Mouse (Mus musculus): ENCODE results near the gene Nudcd3. TPM values are rescaled to one million over a fixed set of nuclear protein-coding genes. Genes with fewer than 3 reads are reported as not detected.

Nudcd3 gene
- polyA plus RNA-seq, 1 experiment from 2014 or later = 80.2 TPM

DNA sequence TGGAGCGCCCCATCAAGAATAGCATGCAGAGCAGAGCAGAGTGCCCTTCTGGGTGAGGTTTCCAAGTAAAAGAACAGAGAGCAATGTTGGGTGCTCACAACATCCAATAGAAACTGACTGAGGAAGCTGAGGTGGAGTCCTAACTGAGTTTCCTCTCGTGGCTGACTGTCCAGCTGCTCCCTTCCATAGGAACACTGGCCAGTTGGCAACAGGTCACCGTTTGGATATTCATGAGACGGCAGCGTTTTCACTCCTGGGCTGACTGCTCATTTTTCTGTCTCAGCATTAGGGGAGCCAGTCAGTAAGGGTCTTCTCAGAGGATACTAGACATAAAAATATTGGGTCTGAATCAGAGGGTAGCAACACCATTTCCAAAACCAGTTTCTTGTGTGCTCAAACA lies 43.6 kb downstream of the Nudcd3 start:
- WGBS = 67% methylated on average over 5 of the region's 5 CpGs
- no peaks in the 10 kb centered on the region for H3K9me3 ChIP-seq (replicated peaks; ENCODE audit: control insufficient read depth, low read length, poor library complexity, severe bottlenecking)

DNA sequence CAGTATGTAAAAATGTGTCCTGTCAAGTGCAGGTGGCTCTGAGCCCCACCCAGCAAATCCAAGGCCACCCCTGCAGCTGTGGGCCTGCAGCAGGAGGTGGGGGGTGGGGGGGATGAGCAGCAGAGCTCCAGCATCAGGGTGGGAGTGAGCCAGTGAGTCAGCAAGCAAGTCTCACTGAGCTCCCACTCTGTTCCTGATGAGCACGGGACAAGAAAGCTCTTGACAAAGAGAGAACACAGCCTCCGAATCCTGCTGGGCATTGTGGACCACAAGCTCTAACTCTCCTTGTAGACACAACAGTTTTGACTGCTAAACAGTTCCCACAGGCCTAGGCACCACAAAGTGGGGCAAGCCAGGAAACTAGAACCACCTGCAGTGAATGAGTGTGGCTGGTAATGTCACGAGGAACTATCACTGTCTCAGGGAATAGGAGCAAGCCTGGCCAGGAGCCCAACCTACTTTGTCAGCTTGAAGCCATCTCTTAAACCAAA lies 46.0 kb downstream of the Nudcd3 start:
- no peak overlapping the region for H3K4me3 ChIP-seq (ENCODE audit: low read depth, low read length)
- H3K27me3 ChIP-seq (ENCODE audit: control insufficient read depth, insufficient read depth, low read depth, low read length) = no peaks in the 10 kb centered on the region
- H3K36me3 ChIP-seq (ENCODE audit: control insufficient read depth, insufficient read depth, low read length) = peaks cover 5% of the 10 kb centered on the region; the same call in 1 of the 2 replicates
- ATAC-seq = no peak
- no peaks in the 10 kb centered on the region for H3K9me3 ChIP-seq (replicated peaks; ENCODE audit: control insufficient read depth, low read length, poor library complexity, severe bottlenecking)
- H3K9ac ChIP-seq (ENCODE audit: low read depth, low read length) = no peak overlapping the region
- H3K4me1 ChIP-seq (ENCODE audit: control insufficient read depth, insufficient read depth, low read length) = peaks cover 3% of the 10 kb centered on the region; the same call in 1 of the 2 replicates
- no peak overlapping the region for H3K27ac ChIP-seq (ENCODE audit: low read length)
- WGBS = 65% methylated on average over 3 of the region's 3 CpGs
- no peak overlapping the region for H3K4me2 ChIP-seq (ENCODE audit: low read length)

More for the DNA sequence above, 43.6 kb downstream of the Nudcd3 start:
- Histone ChIP-seq H3K4me2 (ENCODE audit: low read length) (no peak overlapping the region), H3K27me3 (ENCODE audit: control insufficient read depth, insufficient read depth, low read depth, low read length) (no peaks in the 10 kb centered on the region), H3K27ac (ENCODE audit: low read length) (no peak overlapping the region), H3K9ac (ENCODE audit: low read depth, low read length) (no peak overlapping the region), H3K4me1 (ENCODE audit: control insufficient read depth, insufficient read depth, low read length) (peaks cover 3% of the 10 kb centered on the region; the same call in 1 of the 2 replicates), H3K4me3 (ENCODE audit: low read depth, low read length) (no peak overlapping the region), H3K36me3 (ENCODE audit: control insufficient read depth, insufficient read depth, low read length) (no peaks in the 10 kb centered on the region)
- ATAC-seq = no peak

DNA sequence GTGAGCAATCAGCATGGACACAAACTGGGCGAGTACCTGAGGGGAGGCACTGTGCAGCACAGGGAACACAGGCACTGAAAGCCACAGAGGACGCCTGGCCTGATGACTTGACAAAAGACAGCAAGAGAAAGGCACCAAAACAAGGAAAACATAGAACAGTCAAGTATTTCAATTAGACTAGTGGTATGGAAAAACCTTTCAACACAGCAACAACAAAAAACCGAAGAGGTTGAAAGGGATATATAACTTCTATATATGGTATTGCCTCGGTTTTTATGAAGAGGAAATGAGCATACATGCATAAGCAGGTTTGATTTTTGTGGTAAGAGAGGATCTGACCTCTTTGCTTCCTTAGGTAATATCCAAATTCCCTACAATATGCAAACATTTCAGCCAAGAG lies 47.4 kb downstream of the Nudcd3 start:
- no peak overlapping the region for H3K4me3 ChIP-seq (ENCODE audit: low read depth, low read length)
- H3K4me1 ChIP-seq (ENCODE audit: control insufficient read depth, insufficient read depth, low read length) = peaks cover 3% of the 10 kb centered on the region; the same call in 1 of the 2 replicates
- H3K27me3 ChIP-seq (ENCODE audit: control insufficient read depth, insufficient read depth, low read depth, low read length) = no peaks in the 10 kb centered on the region
- H3K9me3 ChIP-seq (replicated peaks; ENCODE audit: control insufficient read depth, low read length, poor library complexity, severe bottlenecking) = no peaks in the 10 kb centered on the region
- H3K9ac ChIP-seq (ENCODE audit: low read depth, low read length) = no peak overlapping the region
- no peak for ATAC-seq
- WGBS = 85% methylated on average over 4 of the region's 4 CpGs
- no peak overlapping the region for H3K4me2 ChIP-seq (ENCODE audit: low read length)
- H3K27ac ChIP-seq (ENCODE audit: low read length) = no peak overlapping the region
- peaks cover 8% of the 10 kb centered on the region; the same call in 1 of the 2 replicates for H3K36me3 ChIP-seq (ENCODE audit: control insufficient read depth, insufficient read depth, low read length)

- 73% methylated on average over 7 of the region's 7 CpGs for WGBS
- Histone ChIP-seq H3K9me3 (replicated peaks; ENCODE audit: control insufficient read depth, low read length, poor library complexity, severe bottlenecking) (no peaks in the 10 kb centered on the region), H3K4me2 (ENCODE audit: low read length) (no peak overlapping the region), H3K4me3 (ENCODE audit: low read depth, low read length) (no peak overlapping the region), H3K4me1 (ENCODE audit: control insufficient read depth, insufficient read depth, low read length) (no peaks in the 10 kb centered on the region), H3K36me3 (ENCODE audit: control insufficient read depth, insufficient read depth, low read length) (no peaks in the 10 kb centered on the region), H3K27ac (ENCODE audit: low read length) (no peak overlapping the region), H3K9ac (ENCODE audit: low read depth, low read length) (no peak overlapping the region), H3K27me3 (ENCODE audit: control insufficient read depth, insufficient read depth, low read depth, low read length) (no peaks in the 10 kb centered on the region)
- no peak for ATAC-seq
Measured at GRCm38 (mm10) chr11:6138233-6138950, 61.8 kb downstream of the Nudcd3 start.

DNA sequence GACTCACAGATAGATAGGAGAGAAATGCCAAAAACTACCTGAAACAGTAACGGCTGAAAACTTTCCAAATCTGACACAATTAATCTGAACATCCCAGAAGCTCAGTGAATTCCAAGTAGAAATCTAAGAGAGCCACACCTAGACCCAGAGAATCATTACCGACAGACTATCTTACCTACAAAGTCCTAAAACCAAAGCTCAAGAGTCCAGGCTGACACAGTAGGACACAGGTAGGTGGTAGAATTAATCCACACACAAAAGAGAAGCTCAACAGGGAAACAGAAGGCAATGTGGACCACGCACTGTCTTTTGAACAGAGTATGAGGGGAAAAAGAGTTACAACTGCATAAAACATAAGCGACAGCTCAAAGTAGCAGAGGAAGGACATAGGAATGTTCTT lies 67.3 kb downstream of the Nudcd3 start:
- no peaks in the 10 kb centered on the region for H3K9me3 ChIP-seq (replicated peaks; ENCODE audit: control insufficient read depth, low read length, poor library complexity, severe bottlenecking)
- ATAC-seq = no peak
- no peaks in the 10 kb centered on the region for H3K27me3 ChIP-seq (ENCODE audit: control insufficient read depth, insufficient read depth, low read depth, low read length)
- 90% methylated on average over 4 of the region's 4 CpGs for WGBS
- no peaks in the 10 kb centered on the region for H3K36me3 ChIP-seq (ENCODE audit: control insufficient read depth, insufficient read depth, low read length)
- no peak overlapping the region for H3K27ac ChIP-seq (ENCODE audit: low read length)
- no peak overlapping the region for H3K4me2 ChIP-seq (ENCODE audit: low read length)
- no peaks in the 10 kb centered on the region for H3K4me1 ChIP-seq (ENCODE audit: control insufficient read depth, insufficient read depth, low read length)
- H3K4me3 ChIP-seq (ENCODE audit: low read depth, low read length) = no peak overlapping the region
- no peak overlapping the region for H3K9ac ChIP-seq (ENCODE audit: low read depth, low read length)

DNA sequence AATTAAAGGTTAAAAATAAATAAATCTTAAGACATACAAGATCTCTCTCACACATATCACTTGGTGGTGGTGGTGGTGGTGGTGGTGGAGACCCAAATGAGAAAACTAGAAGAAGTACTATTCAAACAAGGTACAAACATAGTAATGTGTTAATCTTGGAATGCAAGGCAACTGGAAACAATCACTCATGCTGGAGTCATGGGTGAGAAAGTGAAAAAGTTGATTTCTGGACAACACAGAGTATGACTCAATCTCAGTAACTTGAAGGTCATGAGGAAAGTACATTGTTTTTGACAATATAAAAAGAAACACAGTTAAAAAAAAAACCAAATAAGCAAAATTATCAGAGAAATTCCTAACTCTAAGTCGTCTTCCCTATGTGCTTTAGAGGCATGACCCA lies 69.6 kb downstream of the Nudcd3 start:
- H3K36me3 ChIP-seq (ENCODE audit: control insufficient read depth, insufficient read depth, low read length) = no peaks in the 10 kb centered on the region
- H3K9me3 ChIP-seq (replicated peaks; ENCODE audit: control insufficient read depth, low read length, poor library complexity, severe bottlenecking) = no peaks in the 10 kb centered on the region
- no peaks in the 10 kb centered on the region for H3K27me3 ChIP-seq (ENCODE audit: control insufficient read depth, insufficient read depth, low read depth, low read length)
- no peak overlapping the region for H3K9ac ChIP-seq (ENCODE audit: low read depth, low read length)
- 83% methylated on average over 1 of the region's 1 CpGs for WGBS
- no peak overlapping the region for H3K4me2 ChIP-seq (ENCODE audit: low read length)
- no peaks in the 10 kb centered on the region for H3K4me1 ChIP-seq (ENCODE audit: control insufficient read depth, insufficient read depth, low read length)
- ATAC-seq = no peak
- no peak overlapping the region for H3K27ac ChIP-seq (ENCODE audit: low read length)
- no peak overlapping the region for H3K4me3 ChIP-seq (ENCODE audit: low read depth, low read length)

GRCm38 (mm10) chr11:6123605-6124120 lies 76.6 kb downstream of the Nudcd3 start:
- H3K27me3 ChIP-seq (ENCODE audit: control insufficient read depth, insufficient read depth, low read depth, low read length) = no peaks in the 10 kb centered on the region
- no peak overlapping the region for H3K4me3 ChIP-seq (ENCODE audit: low read depth, low read length)
- H3K27ac ChIP-seq (ENCODE audit: low read length) = no peak overlapping the region
- 96% methylated on average over 1 of the region's 1 CpGs for WGBS
- no peaks in the 10 kb centered on the region; the same call in 1 of the 2 replicates for H3K36me3 ChIP-seq (ENCODE audit: control insufficient read depth, insufficient read depth, low read length)
- H3K4me2 ChIP-seq (ENCODE audit: low read length) = no peak overlapping the region
- no peaks in the 10 kb centered on the region for H3K4me1 ChIP-seq (ENCODE audit: control insufficient read depth, insufficient read depth, low read length)
- ATAC-seq = no peak
- H3K9ac ChIP-seq (ENCODE audit: low read depth, low read length) = no peak overlapping the region
- H3K9me3 ChIP-seq (replicated peaks; ENCODE audit: control insufficient read depth, low read length, poor library complexity, severe bottlenecking) = no peaks in the 10 kb centered on the region

GRCm38 (mm10) chr11:6122631-6123030 lies 77.6 kb downstream of the Nudcd3 start:
- no peaks in the 10 kb centered on the region for H3K9me3 ChIP-seq (replicated peaks; ENCODE audit: control insufficient read depth, low read length, poor library complexity, severe bottlenecking)
- no peak for ATAC-seq
- no peaks in the 10 kb centered on the region for H3K27me3 ChIP-seq (ENCODE audit: control insufficient read depth, insufficient read depth, low read depth, low read length)
- no peaks in the 10 kb centered on the region for H3K4me1 ChIP-seq (ENCODE audit: control insufficient read depth, insufficient read depth, low read length)
- no peak overlapping the region for H3K4me2 ChIP-seq (ENCODE audit: low read length)
- H3K27ac ChIP-seq (ENCODE audit: low read length) = no peak overlapping the region
- no peak overlapping the region for H3K9ac ChIP-seq (ENCODE audit: low read depth, low read length)
- no peak overlapping the region for H3K4me3 ChIP-seq (ENCODE audit: low read depth, low read length)
- WGBS = 97% methylated on average over 5 of the region's 5 CpGs
- H3K36me3 ChIP-seq (ENCODE audit: control insufficient read depth, insufficient read depth, low read length) = no peaks in the 10 kb centered on the region; the same call in 1 of the 2 replicates

DNA sequence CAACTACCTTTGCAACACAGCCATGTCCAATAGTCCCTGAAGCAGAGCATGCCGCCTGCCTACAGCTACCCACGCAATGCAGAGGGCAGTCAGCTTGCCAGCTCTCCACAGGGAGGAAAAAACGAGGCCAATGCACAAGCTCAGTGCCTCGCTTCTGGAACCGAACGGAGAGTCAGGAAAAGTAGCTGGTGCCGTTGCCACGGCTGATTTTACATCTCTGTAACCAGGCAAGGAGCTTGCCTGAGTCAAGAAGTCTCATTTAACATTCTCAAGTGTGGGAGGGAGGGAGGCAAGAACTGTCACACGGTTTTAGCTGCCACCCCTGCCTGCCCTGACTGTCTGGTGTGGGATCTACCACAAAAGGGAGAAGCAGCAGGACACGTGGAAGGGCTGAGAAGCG lies 79.6 kb downstream of the Nudcd3 start:
- no peak for ATAC-seq
- Histone ChIP-seq H3K36me3 (ENCODE audit: control insufficient read depth, insufficient read depth, low read length) (no peaks in the 10 kb centered on the region; the same call in 1 of the 2 replicates), H3K27me3 (ENCODE audit: control insufficient read depth, insufficient read depth, low read depth, low read length) (no peaks in the 10 kb centered on the region), H3K27ac (ENCODE audit: low read length) (no peak overlapping the region), H3K9me3 (replicated peaks; ENCODE audit: control insufficient read depth, low read length, poor library complexity, severe bottlenecking) (no peaks in the 10 kb centered on the region), H3K4me2 (ENCODE audit: low read length) (no peak overlapping the region), H3K9ac (ENCODE audit: low read depth, low read length) (no peak overlapping the region), H3K4me3 (ENCODE audit: low read depth, low read length) (no peak overlapping the region), H3K4me1 (ENCODE audit: control insufficient read depth, insufficient read depth, low read length) (no peaks in the 10 kb centered on the region)
- WGBS = 72% methylated on average over 11 of the region's 11 CpGs

Measured in midbrain, embryonic 16.5 days (tissue).